Mouse (Mus musculus) midbrain, embryonic 16.5 days (tissue): Measurements from ENCODE around the gene Pigm. TPM values are rescaled to one million over a fixed set of nuclear protein-coding genes. Genes with fewer than 3 reads are reported as not detected.

Experiments used
- ATAC-seq: fragments of 200-750 bp; cut with Nextera tagmentation; 2 replicates; pipeline ENCODE4 v1.8.0; 2017; ENCODE audit warnings: moderate TSS enrichment
- H3K27ac ChIP-seq: fragments of 300-500 bp; sonication (generic); 2 replicates; pipeline ENCODE4 v1.5.1; 2014; ENCODE audit warnings: mild to moderate bottlenecking, low read length, mixed read lengths
- H3K27me3 ChIP-seq: fragments of 300-500 bp; sonication (generic); 2 replicates; pipeline ENCODE4 v1.6.1; 2014; ENCODE audit warnings: low read depth, low read length, mixed read lengths; ENCODE audit not compliant: control insufficient read depth, insufficient read depth
- H3K36me3 ChIP-seq: fragments of 300-500 bp; sonication (generic); 2 replicates; pipeline ENCODE4 v1.6.1; 2014; ENCODE audit warnings: mild to moderate bottlenecking, low read length, moderate library complexity, mixed read lengths; ENCODE audit not compliant: control insufficient read depth, insufficient read depth
- H3K4me1 ChIP-seq: fragments of 300-500 bp; sonication (generic); 2 replicates; pipeline ENCODE4 v1.6.1; 2014; ENCODE audit warnings: mild to moderate bottlenecking, low read length, mixed read lengths; ENCODE audit not compliant: control insufficient read depth, insufficient read depth
- H3K4me2 ChIP-seq: fragments of 300-500 bp; sonication (generic); 2 replicates; pipeline ENCODE4 v1.6.1; 2014; ENCODE audit warnings: mild to moderate bottlenecking, low read length, mixed read lengths
- H3K4me3 ChIP-seq: fragments of 300-500 bp; sonication (generic); 2 replicates; pipeline ENCODE4 v1.5.1; 2014; ENCODE audit warnings: low read depth, mild to moderate bottlenecking, low read length, moderate library complexity, mixed read lengths
- H3K9ac ChIP-seq: fragments of 300-500 bp; sonication (generic); 2 replicates; pipeline ENCODE4 v1.6.1; 2014; ENCODE audit warnings: low read depth, low read length, mixed read lengths
- H3K9me3 ChIP-seq: fragments of 300-500 bp; sonication (generic); replicated peaks from 2 replicates; pipeline ENCODE4 v1.6.1; 2014; ENCODE audit warnings: mild to moderate bottlenecking, low read length, mixed read lengths; ENCODE audit not compliant: control insufficient read depth, poor library complexity, severe bottlenecking
- WGBS: fragments of 180-500 bp; shearing (Covaris S2); extraction: QIAGEN DNeasy Blood & Tissue Kit; methylation state at CpG from one replicate; pipeline ENCODE4 v1.1.7; 2014; 5-methylcytosine and 5-hydroxymethylcytosine counted together
- polyA plus RNA-seq: library from polyadenylated mRNA; unstranded; fragments of >200 nt; fragmentation: Nextera tagmentation; extraction: Ambion mirVana; gene quantifications from 2 replicates; pipeline ENCODE4 v1.2.1, GENCODE M21; 2015

Pigm gene
- polyA plus RNA-seq, 1 experiment from 2014 or later, result 3.5 TPM

GRCm38 (mm10) chr1:172347382-172347781, 29.0 kb upstream of the Pigm start:
- no peaks in the 10 kb centered on the region for H3K36me3 ChIP-seq
- H3K9ac ChIP-seq, result no peak overlapping the region
- H3K4me2 ChIP-seq, result no peak overlapping the region
- no peaks in the 10 kb centered on the region for H3K27me3 ChIP-seq
- ATAC-seq, result no peak
- no peaks in the 10 kb centered on the region for H3K9me3 ChIP-seq
- H3K4me3 ChIP-seq, result no peak overlapping the region
- 92% methylated on average over 12 of the region's 12 CpGs for WGBS
- peaks cover 10% of the 10 kb centered on the region for H3K4me1 ChIP-seq
- no peak overlapping the region for H3K27ac ChIP-seq

- Histone ChIP-seq H3K4me2 (no peak overlapping the region), H3K36me3 (no peaks in the 10 kb centered on the region), H3K9me3 (no peaks in the 10 kb centered on the region), H3K27me3 (no peaks in the 10 kb centered on the region), H3K4me1 (peaks cover 10% of the 10 kb centered on the region), H3K4me3 (no peak overlapping the region), H3K9ac (no peak overlapping the region), H3K27ac (peak overlapping the region; percentile 77)
- WGBS, result 36% methylated on average over 5 of the region's 5 CpGs
- ATAC-seq, result no peak
Measured at GRCm38 (mm10) chr1:172349504-172349903, 26.8 kb upstream of the Pigm start.

GRCm38 (mm10) chr1:172349916-172350812, 26.2 kb upstream of the Pigm start:
- peak; percentile 93 for ATAC-seq
- H3K27ac ChIP-seq, result peak overlapping the region; percentile 77
- peaks cover 11% of the 10 kb centered on the region for H3K4me1 ChIP-seq
- WGBS, result 3% methylated on average over 19 of the region's 19 CpGs
- H3K4me2 ChIP-seq, result peak overlapping the region; percentile 32
- no peak overlapping the region for H3K4me3 ChIP-seq
- peak overlapping the region; percentile 33; the same call in 1 of the 2 replicates for H3K9ac ChIP-seq
- H3K27me3 ChIP-seq, result no peaks in the 10 kb centered on the region
- no peaks in the 10 kb centered on the region for H3K36me3 ChIP-seq
- H3K9me3 ChIP-seq, result no peaks in the 10 kb centered on the region

GRCm38 (mm10) chr1:172352001-172352400, 24.3 kb upstream of the Pigm start:
- Histone ChIP-seq H3K27me3 (no peaks in the 10 kb centered on the region), H3K9ac (no peak overlapping the region), H3K27ac (no peak overlapping the region), H3K9me3 (no peaks in the 10 kb centered on the region), H3K4me1 (peaks cover 19% of the 10 kb centered on the region), H3K36me3 (no peaks in the 10 kb centered on the region), H3K4me2 (no peak overlapping the region), H3K4me3 (no peak overlapping the region)
- no peak for ATAC-seq
- 73% methylated on average over 6 of the region's 6 CpGs for WGBS

- no peaks in the 10 kb centered on the region for H3K36me3 ChIP-seq
- H3K4me3 ChIP-seq, result no peak overlapping the region
- no peak overlapping the region for H3K27ac ChIP-seq
- no peak overlapping the region for H3K4me2 ChIP-seq
- H3K27me3 ChIP-seq, result no peaks in the 10 kb centered on the region
- no peak overlapping the region for H3K9ac ChIP-seq
- no peak for ATAC-seq
- H3K4me1 ChIP-seq, result peaks cover 19% of the 10 kb centered on the region
- H3K9me3 ChIP-seq, result no peaks in the 10 kb centered on the region
- WGBS, result 90% methylated on average over 3 of the region's 3 CpGs
Measured at GRCm38 (mm10) chr1:172352453-172352852, 23.9 kb upstream of the Pigm start.

- peak; percentile 54 for ATAC-seq
- no peak overlapping the region for H3K4me3 ChIP-seq
- no peaks in the 10 kb centered on the region for H3K36me3 ChIP-seq
- no peaks in the 10 kb centered on the region for H3K27me3 ChIP-seq
- WGBS, result 7% methylated on average over 3 of the region's 3 CpGs
- H3K27ac ChIP-seq, result peak overlapping the region; percentile 64; the same call in 1 of the 2 replicates
- H3K4me2 ChIP-seq, result no peak overlapping the region
- H3K9ac ChIP-seq, result no peak overlapping the region
- no peaks in the 10 kb centered on the region for H3K9me3 ChIP-seq
- peaks cover 12% of the 10 kb centered on the region for H3K4me1 ChIP-seq
Measured at GRCm38 (mm10) chr1:172355336-172355735, 21.0 kb upstream of the Pigm start.

- ATAC-seq, result no peak
- Histone ChIP-seq H3K9ac (no peak overlapping the region), H3K4me1 (peaks cover 9% of the 10 kb centered on the region), H3K4me2 (no peak overlapping the region), H3K36me3 (no peaks in the 10 kb centered on the region), H3K4me3 (no peak overlapping the region), H3K27me3 (no peaks in the 10 kb centered on the region), H3K27ac (no peak overlapping the region), H3K9me3 (no peaks in the 10 kb centered on the region)
- 12% methylated on average over 1 of the region's 1 CpGs for WGBS
Measured at GRCm38 (mm10) chr1:172357550-172357949, 18.8 kb upstream of the Pigm start.

- Histone ChIP-seq H3K27ac (no peak overlapping the region), H3K9me3 (no peaks in the 10 kb centered on the region), H3K9ac (no peak overlapping the region), H3K4me3 (no peak overlapping the region), H3K4me2 (no peak overlapping the region), H3K27me3 (no peaks in the 10 kb centered on the region), H3K36me3 (no peaks in the 10 kb centered on the region), H3K4me1 (peaks cover 9% of the 10 kb centered on the region)
- ATAC-seq, result no peak
- WGBS, result 64% methylated on average over 10 of the region's 10 CpGs
Measured at GRCm38 (mm10) chr1:172358341-172358740, 18.0 kb upstream of the Pigm start.

GRCm38 (mm10) chr1:172364684-172365083, 11.7 kb upstream of the Pigm start:
- no peak overlapping the region for H3K9ac ChIP-seq
- WGBS, result 7% methylated on average over 6 of the region's 6 CpGs
- peak; percentile 43; the same call in 1 of the 2 replicates for ATAC-seq
- no peak overlapping the region for H3K4me3 ChIP-seq
- H3K36me3 ChIP-seq, result no peaks in the 10 kb centered on the region
- H3K4me2 ChIP-seq, result no peak overlapping the region
- no peaks in the 10 kb centered on the region for H3K27me3 ChIP-seq
- no peaks in the 10 kb centered on the region for H3K9me3 ChIP-seq
- H3K4me1 ChIP-seq, result no peaks in the 10 kb centered on the region
- no peak overlapping the region for H3K27ac ChIP-seq
